In genomic region chr12:73540402-73540801, GRCm38 (mm10) we compare ENCODE assay signal across 25 mouse cellular contexts. TPM values are rescaled to one million over a fixed set of nuclear protein-coding genes. Genes with fewer than 3 reads are reported as not detected.
"Had no signal": no experiment of that assay in that cellular context is flagged by ENCODE, and none has a peak within 500 bp of the region (broad histone marks: within the 10 kb centered on the region; RNA-seq: fewer than 3 reads in every experiment).

No protein-coding gene starts in this region.

- H3K9me3 ChIP-seq: heart, embryonic 10.5 days; heart, embryonic 12.5 days; heart, embryonic 15.5 days; hindbrain, embryonic 10.5 days; hindbrain, embryonic 12.5 days; intestine, embryonic 15.5 days; limb, embryonic 12.5 days; liver, embryonic 13.5 days; liver, embryonic 15.5 days had no signal

- H3K27ac ChIP-seq: gastrocnemius, adult 2 months; heart, embryonic 10.5 days; heart, embryonic 15.5 days; hindbrain, embryonic 10.5 days; hindbrain, embryonic 12.5 days; hindbrain, embryonic 14.5 days; intestine, embryonic 15.5 days; layer of hippocampus, adult 2 months; left cerebral cortex, adult 2 months; limb, embryonic 12.5 days; liver, embryonic 13.5 days; liver, embryonic 15.5 days had no signal

- H3K4me2 ChIP-seq: heart, embryonic 12.5 days; heart, embryonic 15.5 days; hindbrain, embryonic 12.5 days; hindbrain, embryonic 14.5 days; intestine, embryonic 15.5 days; limb, embryonic 12.5 days; liver, embryonic 13.5 days; liver, embryonic 15.5 days had no signal

- H3K4me3 ChIP-seq: gastrocnemius, adult 2 months; heart, embryonic 10.5 days; heart, embryonic 12.5 days; heart, embryonic 15.5 days; hindbrain, embryonic 10.5 days; hindbrain, embryonic 12.5 days; intestine, embryonic 15.5 days; layer of hippocampus, adult 2 months; left cerebral cortex, adult 2 months; limb, embryonic 12.5 days; liver, embryonic 13.5 days; liver, embryonic 15.5 days had no signal

- H3K9ac ChIP-seq: heart, embryonic 12.5 days; heart, embryonic 15.5 days; hindbrain, embryonic 12.5 days; hindbrain, embryonic 14.5 days; intestine, embryonic 15.5 days; limb, embryonic 12.5 days; liver, embryonic 13.5 days; liver, embryonic 15.5 days had no signal

- H3K36me3 ChIP-seq: heart, embryonic 10.5 days; heart, embryonic 12.5 days; heart, embryonic 15.5 days; hindbrain, embryonic 10.5 days; hindbrain, embryonic 12.5 days; intestine, embryonic 15.5 days; limb, embryonic 12.5 days; liver, embryonic 13.5 days; liver, embryonic 15.5 days had no signal

- ATAC-seq: hindbrain, embryonic 16.5 days; inflammation-experienced regulatory T-cells, adult 6 months; intestine, embryonic 15.5 days; intestine, postnatal 0 days had no signal

- DNase-seq: gastrocnemius, adult 2 months; gastrocnemius, postnatal 10 days; gastrocnemius, postnatal 25 days; heart, postnatal 4 days; kidney, adult 18-20 months; kidney, adult 8-10 months; kidney, postnatal 10 days; kidney, postnatal 25 days; kidney, postnatal 4 days; liver, embryonic 13.5 days had no signal

RNA-seq across cellular contexts. Expression of gene Tmem30b, which starts 5.8 kb away (rescaled TPM):
- total RNA-seq: granulocyte monocyte progenitor cell, adult 5-6 weeks; layer of hippocampus, adult 2 months had no signal
